Mouse (Mus musculus) olfactory bulb, adult 2 months (tissue): ENCODE results near the gene Acsf2. TPM values are rescaled to one million over a fixed set of nuclear protein-coding genes. Genes with fewer than 3 reads are reported as not detected.
A peak's percentile ranks its signal among the peaks of the same experiment; 100 is the strongest.

ENCODE experiments used
- H3K27ac ChIP-seq: fragments of 200-500 bp; 2 replicates; pipeline ENCODE4 v1.5.1; 2012; ENCODE audit warnings: low read depth, low read length; ENCODE audit not compliant: insufficient read depth
- H3K4me1 ChIP-seq: fragments of 200-500 bp; 2 replicates; pipeline ENCODE4 v1.6.1; 2012; ENCODE audit warnings: low read length; ENCODE audit not compliant: control insufficient read depth, insufficient read depth
- H3K4me3 ChIP-seq: fragments of 200-500 bp; 2 replicates; pipeline ENCODE4 v1.5.1; 2012; ENCODE audit warnings: mild to moderate bottlenecking, low read depth, low read length, moderate library complexity; ENCODE audit not compliant: insufficient read depth
- CTCF ChIP-seq: fragments of 200-500 bp; IDR thresholded peaks from 2 replicates; pipeline ENCODE4 v1.5.1; 2012; ENCODE audit warnings: low read depth, mild to moderate bottlenecking, low read length, moderate library complexity; ENCODE audit not compliant: insufficient read depth
- POLR2A ChIP-seq: fragments of 200-500 bp; IDR thresholded peaks from 2 replicates; pipeline ENCODE4 v1.6.1; 2012; ENCODE audit warnings: mild to moderate bottlenecking, low read depth, low read length, moderate library complexity; ENCODE audit not compliant: insufficient read depth
- WGBS: fragments of 180-500 bp; shearing (Covaris S2); methylation state at CpG from one replicate; pipeline ENCODE4 v1.1.7; 2018; 5-methylcytosine and 5-hydroxymethylcytosine counted together
- polyA plus RNA-seq: library from polyadenylated mRNA; stranded (reverse); fragments of >200 nt; gene quantifications from 2 replicates; pipeline ENCODE4 v1.2.4, GENCODE M21; 2012; ENCODE audit warnings: low replicate concordance; ENCODE audit not compliant: missing spikeins, insufficient read depth, insufficient read length

Gene Acsf2
- polyA plus RNA-seq, 1 experiment = not detected

DNA sequence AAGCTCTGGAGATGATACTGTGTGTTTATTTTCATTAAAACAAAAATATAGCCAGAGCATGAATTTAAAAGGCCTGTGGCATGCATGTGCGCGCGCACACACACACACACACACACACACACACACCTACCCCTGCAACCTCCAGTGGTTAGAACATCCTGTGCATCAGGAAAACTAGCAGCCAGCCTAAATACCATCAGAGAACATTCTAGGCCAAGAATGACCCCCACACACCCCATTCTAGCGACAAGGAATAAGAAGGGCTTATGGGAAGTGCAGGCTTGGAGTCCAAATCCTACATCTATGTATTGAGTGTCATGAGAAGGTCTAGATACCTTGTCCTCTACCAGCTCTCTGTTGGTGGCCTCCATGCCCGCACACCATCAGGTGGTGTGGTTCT is 38.3 kb downstream of the Acsf2 start:
- TF ChIP-seq CTCF (no peak), POLR2A (no peak)
- H3K4me3 ChIP-seq = no peak overlapping the region
- WGBS = over 99% methylated on average over 5 of the region's 5 CpGs
- peaks cover 14% of the 10 kb centered on the region for H3K4me1 ChIP-seq
- H3K27ac ChIP-seq = no peak overlapping the region

DNA sequence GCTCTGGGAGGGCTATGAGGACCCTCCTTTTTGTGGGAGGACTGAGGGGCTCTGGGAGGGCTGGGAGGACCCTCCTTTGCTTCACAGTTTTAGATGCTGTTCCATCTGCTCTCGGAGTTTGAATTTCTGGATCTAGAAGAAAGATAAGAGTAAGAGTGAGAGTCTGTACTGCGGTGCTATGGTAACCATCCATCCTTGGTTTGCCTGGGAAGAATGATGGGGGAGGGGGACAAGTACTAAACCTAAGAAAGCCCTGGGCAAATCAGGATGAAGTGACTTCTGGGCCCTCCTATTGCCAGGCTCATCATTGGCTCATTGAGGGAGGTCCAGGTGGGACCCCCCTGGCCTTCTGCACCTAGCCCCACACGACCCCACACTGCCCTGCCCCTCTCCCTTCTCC is 43.4 kb downstream of the Acsf2 start:
- H3K27ac ChIP-seq = no peak overlapping the region
- TF ChIP-seq POLR2A (no peak), CTCF (no peak)
- 62% methylated on average over 3 of the region's 3 CpGs for WGBS
- H3K4me1 ChIP-seq = no peaks in the 10 kb centered on the region
- no peak overlapping the region for H3K4me3 ChIP-seq

DNA sequence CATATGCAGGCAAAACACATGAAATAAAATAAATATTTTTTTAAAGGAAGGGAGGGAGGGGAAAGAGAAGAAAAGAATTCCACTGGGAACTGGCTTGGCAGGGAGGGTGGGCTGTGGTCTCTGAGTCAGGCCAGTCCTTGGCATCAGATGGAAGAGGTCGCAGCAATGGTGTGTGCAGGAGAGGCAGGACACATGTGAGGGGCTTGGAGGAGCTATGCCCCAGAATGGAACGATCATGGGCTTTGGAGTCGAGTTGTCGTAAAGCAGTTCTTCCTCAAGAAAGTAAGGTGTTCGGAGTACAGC is 51.3 kb downstream of the Acsf2 start:
- 88% methylated on average over 5 of the region's 5 CpGs for WGBS
- Histone ChIP-seq H3K27ac (no peak overlapping the region), H3K4me1 (peaks cover 8% of the 10 kb centered on the region; the same call in 1 of the 2 replicates), H3K4me3 (no peak overlapping the region)
- no peak for TF ChIP-seq CTCF
- no peak for TF ChIP-seq POLR2A

DNA sequence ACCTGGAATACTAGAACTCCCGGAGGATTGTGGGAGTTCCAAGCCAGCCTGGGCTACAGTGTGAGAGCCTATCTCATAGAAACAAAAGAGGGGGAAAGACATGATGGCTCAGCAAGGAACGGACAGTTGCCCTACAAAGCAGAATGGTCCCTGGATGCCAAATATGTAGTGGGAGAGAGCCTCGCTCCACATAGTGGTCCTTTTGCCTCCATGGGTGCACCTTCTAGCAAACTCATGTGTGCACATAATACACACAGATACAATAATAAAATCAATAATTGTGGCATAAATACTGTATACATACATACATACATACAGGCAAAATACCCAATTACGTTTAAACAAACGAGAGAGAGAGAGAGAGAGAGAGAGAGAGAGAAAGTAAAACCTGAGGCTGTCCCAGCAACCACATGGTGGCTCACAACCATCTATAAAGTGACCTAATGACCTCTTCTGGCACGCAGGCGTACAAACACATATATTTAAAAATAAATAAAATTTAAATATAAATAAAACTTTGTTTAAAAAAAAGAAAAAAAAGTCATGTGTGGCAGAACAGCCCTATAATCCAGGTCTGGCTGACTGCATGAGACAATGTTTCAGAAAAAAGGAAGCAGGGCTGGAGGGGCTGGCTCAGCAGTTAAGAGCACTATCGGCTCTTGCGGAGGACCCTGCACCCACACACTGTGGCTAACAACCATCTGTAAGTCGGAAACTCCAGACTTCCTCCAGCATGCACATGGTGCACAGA is 51.8 kb downstream of the Acsf2 start:
- peak overlapping the region; percentile 93 for H3K27ac ChIP-seq

DNA sequence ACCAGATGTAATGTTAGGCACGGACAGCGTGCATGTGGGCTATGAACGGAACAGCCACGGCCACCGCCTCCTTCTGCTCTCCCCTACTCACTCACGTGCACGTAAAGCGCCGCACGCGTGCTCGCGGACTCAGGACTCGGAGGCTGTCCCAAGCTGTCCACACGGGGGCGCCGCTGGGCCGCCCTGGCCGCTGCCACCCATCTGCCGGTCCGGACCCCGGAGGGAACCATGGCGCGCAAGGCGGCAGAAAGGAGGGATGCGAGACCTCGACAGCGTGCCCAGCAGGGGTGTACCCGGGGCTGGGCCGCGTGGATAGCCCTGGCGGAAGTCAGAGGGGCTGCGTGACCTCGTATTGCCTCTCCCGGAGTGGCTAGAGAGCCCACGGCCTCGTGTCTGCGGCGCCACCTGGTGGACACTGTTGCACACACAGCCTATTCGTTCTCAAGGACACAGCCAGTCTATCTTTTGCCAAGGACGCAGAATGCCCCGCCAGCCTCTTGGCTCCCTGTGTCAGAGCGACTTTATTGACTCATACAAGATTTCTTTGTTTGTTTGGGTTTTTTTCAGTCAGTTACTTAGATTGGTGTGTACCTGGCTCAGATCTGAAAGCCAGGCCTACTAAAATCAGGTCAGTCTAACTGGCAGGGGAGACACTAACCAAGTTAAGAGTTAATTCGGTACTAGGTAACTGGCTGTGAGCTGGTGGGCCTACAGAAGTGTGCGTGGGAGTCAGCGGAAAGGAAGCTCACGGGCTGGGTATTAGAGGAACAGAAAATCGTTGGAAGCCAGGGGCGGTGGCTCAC is 52.6 kb downstream of the Acsf2 start, which contains the start of gene Rsad1:
TSS of gene Rsad1 (minus strand) at position 368 of the 803 bp plus-strand sequence.
- WGBS = 2% methylated on average over 49 of the region's 49 CpGs
- peaks cover 12% of the 10 kb centered on the region for H3K4me1 ChIP-seq
- TF ChIP-seq POLR2A = peak; percentile 57
- TF ChIP-seq CTCF = peak; percentile 98
- H3K27ac ChIP-seq = peak within 1 kb of the TSS; percentile 93
- peak within 1 kb of the TSS; percentile 68 for H3K4me3 ChIP-seq

More for the DNA sequence above, 51.8 kb downstream of the Acsf2 start:
- WGBS = 55% methylated on average over 10 of the region's 10 CpGs
- H3K4me3 ChIP-seq = no peak overlapping the region
- TF ChIP-seq POLR2A = no peak
- H3K4me1 ChIP-seq = peaks cover 8% of the 10 kb centered on the region; the same call in 1 of the 2 replicates

DNA sequence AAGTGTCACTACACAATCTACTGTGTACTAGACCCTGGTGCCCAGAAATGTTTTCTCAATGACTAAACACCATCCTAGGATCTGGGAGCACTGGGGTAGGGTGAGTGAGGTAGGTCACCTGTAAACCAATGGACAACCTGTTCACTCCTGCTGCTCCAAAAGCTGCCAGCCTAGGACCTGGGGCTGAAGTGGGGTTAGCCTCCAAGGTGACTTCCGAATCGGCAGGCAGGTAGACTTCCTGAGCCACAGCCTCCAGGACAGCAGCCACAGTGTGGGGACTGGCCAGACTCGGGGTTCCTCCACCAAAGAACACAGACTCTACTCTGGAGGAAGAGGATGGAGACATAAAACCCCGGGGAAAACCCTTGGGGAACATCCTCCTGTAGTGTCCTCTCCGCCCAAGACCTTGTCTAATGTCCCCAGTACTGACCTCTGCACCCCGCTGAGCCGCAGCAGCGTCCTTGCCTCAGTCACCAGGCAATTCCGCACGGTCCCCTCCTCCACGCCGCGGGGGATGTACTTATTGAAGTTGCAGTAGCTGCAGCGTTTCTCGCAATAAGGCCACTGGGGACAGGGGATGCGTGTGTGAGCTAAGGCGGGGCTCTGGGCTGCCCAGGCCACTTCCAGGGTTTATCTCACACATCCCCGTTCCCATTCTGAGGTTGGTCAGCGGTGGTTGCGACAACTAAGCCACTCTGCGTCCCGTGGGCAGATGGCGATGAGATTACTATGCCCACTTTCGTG is 53.5 kb downstream of the Acsf2 start:
- TF ChIP-seq CTCF = no peak
- TF ChIP-seq POLR2A = no peak
- peak overlapping the region; percentile 68 for H3K4me3 ChIP-seq
- peak overlapping the region; percentile 93 for H3K27ac ChIP-seq
- 12% methylated on average over 24 of the region's 24 CpGs for WGBS
- peaks cover 15% of the 10 kb centered on the region for H3K4me1 ChIP-seq

DNA sequence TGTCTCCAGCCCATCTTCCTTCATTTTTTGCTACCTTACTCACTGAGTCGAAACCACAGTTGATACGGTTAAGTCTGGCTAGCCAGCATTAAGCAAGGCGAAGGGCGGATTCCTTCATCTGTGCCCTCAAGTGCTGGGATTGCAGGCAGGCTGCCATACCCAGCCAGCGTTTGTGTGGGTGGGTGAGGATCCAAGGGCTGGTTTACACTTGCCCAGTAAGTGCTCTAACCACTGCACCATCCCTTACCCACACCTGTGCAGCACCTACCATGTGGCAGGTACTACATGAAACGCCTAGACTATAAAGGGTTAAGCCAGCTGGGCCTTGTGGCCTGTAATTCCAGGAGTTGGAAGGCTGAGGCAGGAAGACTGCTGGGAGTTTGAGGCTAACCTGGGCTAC is 54.4 kb downstream of the Acsf2 start:
- no peak overlapping the region for H3K4me3 ChIP-seq
- 90% methylated on average over 6 of the region's 6 CpGs for WGBS
- H3K27ac ChIP-seq = no peak overlapping the region
- TF ChIP-seq POLR2A (no peak), CTCF (no peak)
- H3K4me1 ChIP-seq = peaks cover 15% of the 10 kb centered on the region

DNA sequence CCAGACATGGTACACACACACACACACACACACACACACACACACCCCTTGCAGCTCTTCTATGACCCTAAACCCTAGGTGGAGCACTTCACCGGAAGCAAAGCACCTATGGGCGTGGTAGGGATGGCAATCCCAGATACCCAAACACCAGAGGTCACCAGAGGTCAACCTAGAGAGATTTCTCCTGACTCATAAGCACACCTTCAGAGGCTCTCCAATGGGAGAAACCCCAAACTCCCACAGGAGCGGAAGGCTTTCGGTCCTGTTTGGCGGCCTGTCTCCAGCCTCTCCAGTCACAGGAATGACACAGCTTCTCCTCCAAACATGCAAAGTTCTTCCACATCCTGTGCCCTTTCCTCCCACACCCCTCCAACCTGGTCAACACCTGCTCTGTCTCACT is 55.3 kb downstream of the Acsf2 start:
- 96% methylated on average over 5 of the region's 5 CpGs for WGBS
- no peak overlapping the region for H3K27ac ChIP-seq
- peaks cover 15% of the 10 kb centered on the region for H3K4me1 ChIP-seq
- no peak for TF ChIP-seq POLR2A
- no peak for TF ChIP-seq CTCF
- H3K4me3 ChIP-seq = no peak overlapping the region
